Mouse (Mus musculus) lung, postnatal 36 days (tissue): Measurements from ENCODE around the gene Pdcd2.
"Not testable (repeated sequence)": the region's sequence is repeated elsewhere in the genome, so short reads cannot be mapped to it uniquely, and the experiment has no call there.

Experiments
- DNase-seq: peaks from one replicate; pipeline ENCODE4 v3.0.0; 2022; ENCODE audit warnings: mixed read lengths

Pdcd2 gene

DNA sequence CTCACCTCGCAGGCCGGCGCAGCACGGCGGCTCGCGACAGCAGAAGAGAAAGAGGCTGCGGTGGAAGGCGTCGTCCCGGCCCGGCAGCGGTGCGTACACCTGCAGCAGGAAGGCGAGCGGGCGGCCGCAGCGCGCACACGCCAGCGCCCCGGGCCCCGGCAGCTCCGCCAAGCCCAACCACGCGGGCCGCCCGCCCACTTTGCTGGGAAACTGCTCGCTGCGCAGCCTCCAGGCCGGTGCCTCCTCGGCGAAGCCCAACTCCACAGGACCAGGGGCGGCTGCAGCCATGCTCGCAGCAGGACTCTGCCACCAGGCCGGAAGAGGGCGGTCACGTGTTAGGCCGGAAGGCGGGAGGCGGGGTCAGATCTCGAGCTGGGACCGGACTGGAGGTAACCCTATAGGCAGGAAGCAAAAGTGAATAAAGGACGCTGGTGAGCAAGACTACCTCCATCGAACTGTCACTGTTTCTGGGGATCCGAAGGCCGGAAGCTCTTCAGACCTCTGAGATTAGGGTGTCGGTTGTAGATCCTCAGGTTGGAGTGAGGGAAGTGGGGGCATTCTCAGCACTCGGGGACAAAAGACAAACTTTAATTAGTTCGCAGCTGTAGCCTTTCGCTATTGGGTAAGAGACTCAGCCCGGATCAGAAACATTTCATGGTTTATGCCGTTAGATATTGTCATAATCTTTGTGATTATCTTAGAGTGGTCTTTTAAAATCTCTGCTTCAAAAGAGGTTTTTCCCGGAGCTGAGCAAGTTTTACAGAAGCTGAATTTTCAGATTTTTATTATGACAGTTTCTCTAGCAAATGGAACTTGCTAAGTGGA, at the start of gene Pdcd2:
TSS of gene Pdcd2 (minus strand) at position 316 of the 825 bp plus-strand sequence.
- peak; percentile 98 for DNase-seq

DNA sequence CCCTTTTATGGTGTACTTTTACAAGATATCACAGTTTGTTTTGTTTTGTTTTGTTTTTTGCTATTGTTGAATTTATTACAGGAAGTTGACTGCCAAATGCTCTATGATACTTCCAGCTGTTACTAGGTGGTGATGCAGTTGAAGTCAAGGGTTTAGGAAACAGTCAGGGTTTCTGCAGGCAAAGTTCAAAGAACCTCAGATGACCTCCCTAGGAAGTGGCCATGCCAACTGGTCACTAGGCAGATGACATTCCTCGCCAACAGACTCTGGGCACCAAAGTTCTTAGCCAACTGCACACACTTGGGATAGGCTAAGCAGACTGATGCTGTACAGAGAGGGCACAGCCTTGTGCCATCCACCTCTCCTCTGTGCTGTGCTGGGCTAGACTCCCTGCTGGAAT, 48.0 kb upstream of the Pdcd2 start:
- DNase-seq = no peak

- DNase-seq = no peak
Observed at GRCm38 (mm10) chr17:15566908-15567307, 39.8 kb upstream of the Pdcd2 start.

GRCm38 (mm10) chr17:15564928-15565300, 37.8 kb upstream of the Pdcd2 start:
- peak; percentile 21 for DNase-seq

GRCm38 (mm10) chr17:15564014-15564927, 37.2 kb upstream of the Pdcd2 start, which contains the start of gene Prdm9:
Gene Prdm9, minus strand, starts transcription at chr17:15564354.
- peak; percentile 100 for DNase-seq

DNA sequence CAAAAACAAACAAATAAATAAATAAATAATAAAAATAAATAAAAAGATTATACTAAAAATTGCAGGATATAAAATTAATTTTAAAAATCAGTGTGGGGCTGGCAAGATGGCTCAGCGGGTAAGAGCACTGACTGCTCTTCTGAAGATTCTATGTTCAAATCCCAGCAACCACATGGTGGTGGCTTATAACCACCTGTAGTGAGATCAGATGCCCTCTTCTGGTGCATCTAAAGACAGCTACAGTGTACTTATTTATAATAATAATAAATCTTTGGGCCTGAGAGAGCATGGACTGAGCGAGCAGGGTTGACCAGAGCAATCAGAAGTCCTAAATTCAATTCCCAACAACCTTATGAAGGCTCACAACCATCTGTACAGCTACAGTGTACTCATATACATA, 32.8 kb upstream of the Pdcd2 start:
- no peak for DNase-seq

GRCm38 (mm10) chr17:15549713-15550112, 22.6 kb upstream of the Pdcd2 start:
- DNase-seq = no peak

DNA sequence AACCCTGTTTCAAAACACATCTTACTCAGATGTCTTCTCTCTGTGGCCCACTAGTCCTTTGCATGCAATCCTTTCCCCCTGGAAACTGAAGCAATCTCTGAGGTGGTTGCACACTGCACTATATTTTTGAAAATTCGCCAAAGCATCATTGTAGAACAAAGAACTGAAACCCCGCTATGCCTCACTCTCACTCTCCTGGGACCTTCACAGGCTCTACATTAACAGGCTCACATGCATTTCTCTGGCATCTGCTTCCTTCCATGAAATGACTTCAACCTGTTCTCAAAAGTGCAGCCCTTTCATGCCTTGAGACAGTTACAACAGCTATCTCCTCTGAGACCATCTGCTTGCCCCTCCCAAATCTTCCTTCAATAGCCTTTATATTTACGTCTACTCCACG, 19.3 kb upstream of the Pdcd2 start:
- DNase-seq = no peak

DNA sequence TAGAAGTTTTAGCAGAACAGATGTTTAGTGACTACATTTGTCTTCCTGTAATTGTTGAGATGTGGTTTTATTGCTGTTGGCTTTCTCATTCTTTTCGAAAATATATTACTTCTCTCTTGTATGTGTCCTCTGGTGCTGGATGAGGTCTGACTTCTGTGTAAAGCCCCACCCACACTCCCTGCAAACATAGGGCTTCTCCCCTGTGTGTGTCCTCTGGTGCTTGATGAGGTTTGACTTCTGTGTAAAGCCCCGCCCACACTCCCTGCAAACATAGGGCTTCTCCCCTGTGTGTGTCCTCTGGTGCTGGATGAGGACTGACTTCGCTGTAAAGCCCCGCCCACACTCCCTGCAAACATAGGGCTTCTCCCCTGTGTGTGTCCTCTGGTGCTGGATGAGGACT, 16.8 kb upstream of the Pdcd2 start:
- not testable (repeated sequence) for DNase-seq

DNA sequence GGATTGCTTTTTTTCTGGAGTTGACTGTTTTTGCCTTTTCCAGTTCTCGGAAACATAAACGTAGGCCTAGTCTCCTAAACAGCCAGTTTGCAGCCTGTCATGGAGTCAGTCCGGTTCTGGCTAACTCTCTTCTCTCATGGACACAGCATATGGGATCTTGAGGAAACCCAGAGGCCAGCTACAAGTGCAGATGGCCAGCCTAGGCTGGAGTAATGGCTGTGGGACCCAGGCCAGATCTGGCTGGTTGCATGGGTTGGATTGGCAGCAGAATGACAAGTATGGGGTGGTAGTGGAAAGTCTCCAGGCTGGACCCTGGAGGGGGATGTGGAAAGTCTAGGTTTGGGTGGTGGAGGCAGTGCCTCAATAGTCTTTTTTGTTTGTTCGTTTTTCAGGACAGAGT, 13.2 kb upstream of the Pdcd2 start:
- no peak for DNase-seq

GRCm38 (mm10) chr17:15536457-15536904, 9.4 kb upstream of the Pdcd2 start:
- DNase-seq = no peak

- DNase-seq = no peak
Observed at GRCm38 (mm10) chr17:15535943-15536342, 8.8 kb upstream of the Pdcd2 start.

DNA sequence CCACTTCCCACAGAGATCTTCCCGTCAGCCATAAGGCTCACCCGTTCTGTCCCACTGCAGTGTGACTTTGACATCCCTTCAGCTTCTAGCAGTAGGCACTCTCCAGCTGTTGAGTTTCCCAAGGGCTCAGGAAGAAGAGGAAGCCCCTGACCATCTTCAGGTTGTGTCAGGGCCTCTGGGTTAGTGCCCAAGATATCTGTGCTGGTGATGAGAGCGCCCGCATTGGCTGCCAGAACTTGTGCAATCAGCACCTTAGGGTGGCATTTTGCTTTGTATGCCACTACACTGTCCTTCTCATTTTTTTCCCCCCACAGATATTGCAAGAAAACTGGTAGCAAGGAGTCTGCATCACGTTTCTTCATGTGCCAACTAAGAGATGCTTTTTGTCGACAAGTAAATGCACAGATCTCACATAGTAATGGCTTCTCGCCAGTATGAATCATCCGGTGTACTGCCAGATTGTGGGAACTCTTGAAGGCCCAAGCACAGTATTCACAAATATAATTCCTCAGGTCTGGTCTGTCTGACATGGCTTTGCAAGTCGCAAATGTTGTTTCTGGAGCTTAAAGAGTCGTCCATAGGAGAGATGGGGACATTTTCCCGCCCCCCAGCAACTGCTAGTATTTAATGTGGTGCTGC, 8.2 kb upstream of the Pdcd2 start:
- DNase-seq = no peak

- peak; percentile 74 for DNase-seq
Observed at GRCm38 (mm10) chr17:15530141-15530540, 3.0 kb upstream of the Pdcd2 start.

DNA sequence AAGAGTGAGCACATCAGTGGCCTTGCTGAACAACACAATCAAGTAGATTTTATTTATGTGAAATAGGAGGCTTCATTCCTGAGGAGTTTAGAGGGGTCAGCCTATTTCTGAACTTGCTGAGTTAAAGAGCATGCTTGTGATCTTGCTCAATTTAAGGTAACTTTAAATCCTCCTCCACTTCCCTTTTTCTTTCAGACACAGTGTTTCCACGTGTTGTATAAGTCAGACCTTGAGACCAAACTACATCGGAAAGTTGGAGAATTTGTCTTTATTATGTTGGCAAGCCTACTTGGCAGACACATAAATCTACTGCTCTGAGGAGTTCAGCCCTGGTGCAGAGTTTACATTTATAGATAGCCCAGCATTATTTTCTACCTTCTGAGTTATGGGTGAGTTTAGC, 1.8 kb upstream of the Pdcd2 start:
- DNase-seq = no peak

DNA sequence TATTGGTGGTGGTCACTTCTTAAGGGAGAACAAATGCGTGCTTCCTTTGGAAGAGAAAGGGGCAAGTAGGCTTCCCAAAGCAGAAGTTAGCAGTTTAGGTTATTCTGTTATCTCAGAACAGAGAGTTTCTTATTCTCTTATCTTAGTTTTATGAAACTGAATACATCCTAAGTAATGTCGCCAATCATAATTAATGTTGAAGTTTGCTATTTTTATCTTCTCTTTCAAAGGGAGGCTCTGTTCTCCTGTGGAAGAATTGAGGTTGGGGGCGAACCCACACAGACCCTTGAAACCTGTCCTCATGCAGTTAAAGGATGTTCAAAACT, 673 bp upstream of the Pdcd2 start:
- no peak for DNase-seq

GRCm38 (mm10) chr17:15526304-15526703, 797 bp downstream of the Pdcd2 start:
- no peak for DNase-seq

DNA sequence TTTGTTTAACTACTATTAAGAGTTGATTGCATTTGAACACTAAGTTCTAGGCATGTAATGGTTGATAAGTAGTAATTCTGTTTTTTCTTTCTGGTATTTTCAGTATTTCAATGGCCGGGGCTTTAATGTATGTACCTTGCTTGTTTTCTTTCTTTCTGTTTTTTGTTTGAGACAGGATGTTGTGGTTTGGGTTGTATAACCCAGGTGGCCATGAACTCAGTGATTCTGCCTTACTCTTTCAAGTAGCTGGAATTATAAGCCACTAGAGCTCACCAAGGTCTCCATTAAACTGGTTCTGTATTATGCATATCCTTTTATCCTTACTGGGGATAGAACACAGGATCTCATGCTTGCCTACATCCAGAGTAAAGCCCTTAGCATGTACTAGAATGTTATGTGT, 8.3 kb downstream of the Pdcd2 start:
- DNase-seq = no peak

- no peak for DNase-seq
Observed at GRCm38 (mm10) chr17:15518186-15518585, 8.9 kb downstream of the Pdcd2 start.

GRCm38 (mm10) chr17:15517776-15518175, 9.3 kb downstream of the Pdcd2 start:
- DNase-seq = no peak

DNA sequence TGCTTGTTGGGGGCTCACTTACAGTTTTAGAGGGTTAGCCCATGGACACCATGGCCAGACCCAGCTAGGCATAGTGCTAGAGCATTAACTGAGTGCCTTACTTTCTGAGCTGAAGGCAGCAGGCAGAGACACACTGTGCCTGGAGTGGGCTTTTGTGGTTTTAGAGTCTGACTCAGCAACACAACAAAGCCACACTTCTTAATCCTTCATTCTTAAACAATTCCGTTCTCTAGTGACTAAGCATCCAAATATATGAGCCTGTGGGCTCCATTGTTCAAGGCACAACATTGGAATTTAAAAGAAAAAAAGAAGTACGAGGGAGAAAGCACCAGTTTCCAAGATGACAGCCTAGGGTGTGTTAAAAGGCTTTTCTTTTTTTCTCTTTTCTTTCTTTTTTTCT, 16.4 kb downstream of the Pdcd2 start:
- DNase-seq = no peak

- DNase-seq = peak; percentile 99
Observed at GRCm38 (mm10) chr17:15499656-15500394, 27.3 kb downstream of the Pdcd2 start, which contains the start of the genes Psmb1 and Tbp. Gene Psmb1, minus strand, starts transcription at chr17:15499751. Gene Tbp, plus strand, starts transcription at chr17:15499888.

GRCm38 (mm10) chr17:15498753-15499113, 28.4 kb downstream of the Pdcd2 start:
- peak; percentile 2 for DNase-seq
